Mouse (Mus musculus) bone marrow macrophage, adult 2 months (primary cell): ENCODE measurements around the gene Sprr2j-ps. TPM values are rescaled to one million over a fixed set of nuclear protein-coding genes. Genes with fewer than 3 reads are reported as not detected.

Source experiments
- H3K27ac ChIP-seq: 2 replicates; pipeline ENCODE4 v1.5.1; 2012; ENCODE audit warnings: low read depth, low read length; ENCODE audit not compliant: insufficient read depth
- H3K4me1 ChIP-seq: 2 replicates; pipeline ENCODE4 v1.6.1; 2012; ENCODE audit warnings: low read length; ENCODE audit not compliant: control insufficient read depth, insufficient read depth
- H3K4me3 ChIP-seq: 2 replicates; pipeline ENCODE4 v1.5.1; 2012; ENCODE audit warnings: mild to moderate bottlenecking, low read length, moderate library complexity; ENCODE audit not compliant: insufficient read depth
- CTCF ChIP-seq: IDR thresholded peaks from 2 replicates; pipeline ENCODE4 v1.5.1; 2012; ENCODE audit warnings: low read depth, mild to moderate bottlenecking, low read length, moderate library complexity
- POLR2A ChIP-seq: IDR thresholded peaks from 2 replicates; pipeline ENCODE4 v1.6.1; 2012; ENCODE audit warnings: mild to moderate bottlenecking, low read depth, low read length, borderline replicate concordance
- polyA plus RNA-seq: library from polyadenylated mRNA; stranded (reverse); fragments of >200 nt; gene quantifications from 2 replicates; pipeline ENCODE4 v1.2.4, GENCODE M21; 2012; ENCODE audit not compliant: missing spikeins, insufficient read depth, insufficient read length

The Sprr2j-ps gene
- polyA plus RNA-seq, 1 experiment = not detected

DNA sequence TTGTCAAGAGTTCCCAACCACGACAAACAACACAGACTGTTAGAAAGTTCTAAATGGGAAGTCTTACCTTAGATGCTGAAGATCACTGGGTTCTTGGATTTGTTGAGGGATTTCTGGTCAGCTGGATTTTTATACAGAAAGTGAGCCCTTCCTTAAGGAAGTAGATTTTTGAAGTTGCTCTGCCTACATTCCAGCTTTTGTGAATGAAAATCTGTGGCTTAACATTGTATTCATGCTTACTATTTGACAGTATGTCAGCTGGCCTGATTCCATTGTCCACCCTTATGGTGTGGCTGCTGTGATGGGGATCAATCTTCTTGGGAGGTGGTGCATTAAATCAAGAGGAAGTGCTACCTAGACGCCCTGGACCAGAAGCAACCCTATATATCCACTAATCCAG lies 40.7 kb downstream of the Sprr2j-ps start, which contains the start of gene Sprr3:
Gene Sprr3 (minus strand): TSS at position 101 of the 400 bp plus-strand sequence.
- TF ChIP-seq POLR2A (no peak), CTCF (no peak)
- Histone ChIP-seq H3K27ac (no peak within 1 kb of the TSS), H3K4me3 (no peak within 1 kb of the TSS), H3K4me1 (no peaks in the 10 kb centered on the region)

DNA sequence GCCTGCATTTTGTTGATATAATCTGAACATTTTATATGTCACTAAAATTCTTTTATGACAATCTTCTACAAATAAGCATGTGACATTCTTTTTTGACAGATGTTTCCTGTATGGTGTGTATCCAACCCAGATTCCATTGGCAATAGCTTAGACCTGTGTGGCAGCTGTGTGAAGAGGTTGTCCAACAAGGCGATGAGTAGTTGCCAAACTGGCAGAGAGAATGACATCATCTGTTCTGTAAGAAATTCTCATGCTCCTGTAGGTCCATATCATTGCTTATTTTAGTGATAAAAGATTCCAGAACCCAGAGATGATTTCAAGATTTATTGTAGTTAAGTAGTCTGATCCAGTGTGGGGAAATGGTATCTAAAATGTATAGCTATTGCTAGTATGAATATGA lies 48.7 kb downstream of the Sprr2j-ps start:
- TF ChIP-seq POLR2A = no peak
- H3K4me1 ChIP-seq = no peaks in the 10 kb centered on the region
- no peak overlapping the region for H3K4me3 ChIP-seq
- no peak overlapping the region for H3K27ac ChIP-seq

GRCm38 (mm10) chr3:92467424-92467823 lies 49.5 kb downstream of the Sprr2j-ps start:
- H3K27ac ChIP-seq = no peak overlapping the region

More at GRCm38 (mm10) chr3:92467424-92467823, 49.5 kb downstream of the Sprr2j-ps start:
- H3K4me1 ChIP-seq = no peaks in the 10 kb centered on the region
- TF ChIP-seq POLR2A (no peak), CTCF (no peak)
- H3K4me3 ChIP-seq = no peak overlapping the region

Other genes starting within 250 kb of the Sprr2j-ps start
- not detected in 2 replicates for gene Sprr2a1, start 202.3 kb upstream of the Sprr2j-ps start, polyA plus RNA-seq
- not detected in 2 replicates for gene Sprr2a2, start 202.2 kb upstream of the Sprr2j-ps start, polyA plus RNA-seq
- not detected in 2 replicates for gene Sprr2a3, start 132.7 kb upstream of the Sprr2j-ps start, polyA plus RNA-seq
- not detected in 2 replicates for gene Sprr2b, start 101.5 kb upstream of the Sprr2j-ps start, polyA plus RNA-seq
- not detected in 2 replicates for gene Sprr2d, start 78.9 kb upstream of the Sprr2j-ps start, polyA plus RNA-seq
- not detected in 2 replicates for gene Sprr2e, start 65.9 kb upstream of the Sprr2j-ps start, polyA plus RNA-seq
- not detected in 2 replicates for gene Sprr2f, start 52.9 kb upstream of the Sprr2j-ps start, polyA plus RNA-seq
- not detected in 2 replicates for gene Sprr2h, start 32.4 kb upstream of the Sprr2j-ps start, polyA plus RNA-seq
- gene Sprr2i, start 10.1 kb upstream of the Sprr2j-ps start, polyA plus RNA-seq = not detected in 2 replicates
- 4.2 and 17.1 TPM in 2 replicates for gene Gm9774, start 11.3 kb downstream of the Sprr2j-ps start, polyA plus RNA-seq
- gene Sprr2k, start 14.5 kb downstream of the Sprr2j-ps start, polyA plus RNA-seq = not detected in 2 replicates
- gene Sprr1b, start 20.7 kb downstream of the Sprr2j-ps start, polyA plus RNA-seq = not detected in 2 replicates
- gene Sprr3, start 40.6 kb downstream of the Sprr2j-ps start, polyA plus RNA-seq = not detected in 2 replicates
- gene Sprr1a, start 67.8 kb downstream of the Sprr2j-ps start, polyA plus RNA-seq = not detected in 2 replicates
- gene Sprr4, start 82.4 kb downstream of the Sprr2j-ps start, polyA plus RNA-seq = not detected in 2 replicates
- gene 2310046K23Rik, start 116.4 kb downstream of the Sprr2j-ps start, polyA plus RNA-seq = not detected in 2 replicates
- gene Ivl, start 155.7 kb downstream of the Sprr2j-ps start, polyA plus RNA-seq = not detected in 2 replicates
- gene Smcp, start 170.9 kb downstream of the Sprr2j-ps start, polyA plus RNA-seq = not detected in 2 replicates
- not detected in 2 replicates for gene 2210017I01Rik, start 189.4 kb downstream of the Sprr2j-ps start, polyA plus RNA-seq
- not detected in 2 replicates for gene Lce6a, start 203.6 kb downstream of the Sprr2j-ps start, polyA plus RNA-seq
- gene Lce1a1, start 230.2 kb downstream of the Sprr2j-ps start, polyA plus RNA-seq = not detected in 2 replicates
- not detected in 2 replicates for gene Lce1b, start 238.8 kb downstream of the Sprr2j-ps start, polyA plus RNA-seq